Mouse (Mus musculus): ENCODE measurements around the gene Erbin. TPM values are rescaled to one million over a fixed set of nuclear protein-coding genes. Genes with fewer than 3 reads are reported as not detected.

Erbin gene
- polyA plus RNA-seq (2014; fragmentation: Illumina TruSeq; extraction: RNeasy Lipid Tissue Mini Kit (QIAGEN cat#74804); ENCODE audit: low read depth, low replicate concordance): 52.3 TPM

GRCm38 (mm10) chr13:103920261-103920932 is at the start of gene Erbin:
TSS of gene Erbin (minus strand) at chr13:103920514.

DNA sequence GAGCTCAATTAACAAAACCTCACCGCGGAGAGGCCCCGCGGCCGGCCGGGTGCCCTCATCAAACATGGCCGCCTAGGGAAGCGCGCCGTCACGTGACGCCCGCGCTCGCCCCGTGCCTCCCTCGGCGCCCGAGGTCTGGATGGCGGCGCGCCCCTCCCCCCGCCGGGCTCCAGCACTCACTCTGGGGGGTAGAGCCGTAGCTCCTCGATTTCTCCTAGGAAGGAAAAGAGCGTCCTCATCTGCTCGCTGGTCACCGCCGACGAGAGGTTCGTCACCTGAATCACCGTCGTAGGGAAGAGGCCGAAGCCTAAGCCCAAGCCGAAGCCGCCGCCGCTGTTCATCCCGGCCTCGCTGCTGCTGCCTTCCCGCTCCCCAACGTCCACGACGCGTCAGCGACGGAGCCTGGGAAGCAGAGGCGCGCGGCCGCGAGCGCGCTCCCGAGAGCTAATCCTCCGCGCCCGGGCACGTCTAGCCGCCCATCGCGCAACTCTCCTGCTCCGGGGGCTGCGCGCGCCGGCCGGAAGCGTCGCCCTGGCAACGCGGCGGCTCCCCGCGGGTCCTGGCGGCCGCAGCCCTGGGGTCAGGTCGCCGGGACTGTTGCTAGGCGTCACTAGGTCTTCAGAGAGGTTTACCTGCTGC is 146.1 kb downstream of the Erbin start, which contains the start of gene Srek1:
Gene Srek1, minus strand, starts transcription at position 490 of the 639 bp plus-strand sequence.

Other genes with a start within 250 kb of the Erbin start
- gene Srek1, start 145.9 kb downstream of the Erbin start, polyA plus RNA-seq (2014; fragmentation: Illumina TruSeq; extraction: RNeasy Lipid Tissue Mini Kit (QIAGEN cat#74804); ENCODE audit: low read depth, low replicate concordance): 90.0 TPM
- 32.6 TPM for gene Nln, start 189.1 kb upstream of the Erbin start, polyA plus RNA-seq (2014; fragmentation: Illumina TruSeq; extraction: RNeasy Lipid Tissue Mini Kit (QIAGEN cat#74804); ENCODE audit: low read depth, low replicate concordance)
- gene Sgtb, start 189.2 kb upstream of the Erbin start, polyA plus RNA-seq (2014; fragmentation: Illumina TruSeq; extraction: RNeasy Lipid Tissue Mini Kit (QIAGEN cat#74804); ENCODE audit: low read depth, low replicate concordance): 4.7 TPM

Measured in testis, adult 10 weeks (tissue).